Mouse (Mus musculus) heart, adult 2 months (tissue): Measurements from ENCODE around the gene Padi1.

Source experiments
- CTCF ChIP-seq: fragments of 200-600 bp; IDR thresholded peaks from 2 replicates; pipeline ENCODE4 v1.8.1; 2022; ENCODE audit warnings: antibody characterized with exemption, mild to moderate bottlenecking, moderate library complexity
- POLR2A ChIP-seq: fragments of 200-500 bp; IDR thresholded peaks from 2 replicates; pipeline ENCODE4 v1.6.1; 2011; ENCODE audit warnings: mild to moderate bottlenecking, low read depth, low read length, control low read depth; ENCODE audit not compliant: insufficient read depth

DNA sequence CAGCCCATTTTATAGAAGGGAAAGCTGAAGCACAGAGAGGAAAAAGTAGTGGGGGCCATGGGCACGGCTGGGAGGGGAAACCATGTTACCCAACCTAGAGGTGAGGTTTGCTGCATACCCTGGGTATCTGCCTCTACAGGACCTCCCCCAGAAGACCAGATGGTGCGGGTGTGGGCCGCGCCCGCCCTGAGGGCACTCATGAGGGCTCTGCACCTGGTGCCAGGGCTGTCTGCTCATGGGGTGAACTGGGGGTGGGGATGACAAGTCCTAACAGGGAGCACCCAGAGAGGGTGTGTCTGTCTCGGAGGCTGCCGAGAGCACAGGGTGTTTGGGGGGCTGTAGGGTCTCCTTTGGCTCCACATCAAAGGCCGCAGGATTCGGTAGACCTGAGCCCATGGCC lies 70.7 kb downstream of the Padi1 start:
- TF ChIP-seq POLR2A (no peak), CTCF (no peak)
